Mouse (Mus musculus) forebrain, embryonic 16.5 days (tissue): ENCODE data around the gene Myog. TPM values are rescaled to one million over a fixed set of nuclear protein-coding genes. Genes with fewer than 3 reads are reported as not detected.

Source experiments
- ATAC-seq: fragments of 200-750 bp; cut with Nextera tagmentation; 2 replicates; pipeline ENCODE4 v1.8.0; 2017; ENCODE audit warnings: mild to moderate bottlenecking, moderate library complexity
- H3K27ac ChIP-seq: fragments of 300-500 bp; sonication (generic); 2 replicates; pipeline ENCODE4 v1.5.1; 2014; ENCODE audit warnings: low read length, control low read depth
- H3K27me3 ChIP-seq: fragments of 300-500 bp; sonication (generic); replicated peaks from 2 replicates; pipeline ENCODE4 v1.6.1; 2014; ENCODE audit warnings: low read length; ENCODE audit not compliant: control insufficient read depth, insufficient read depth
- H3K36me3 ChIP-seq: fragments of 300-500 bp; sonication (generic); 2 replicates; pipeline ENCODE4 v1.6.1; 2014; ENCODE audit not compliant: control insufficient read depth, insufficient read depth
- H3K4me1 ChIP-seq: fragments of 300-500 bp; sonication (generic); replicated peaks from 2 replicates; pipeline ENCODE4 v1.6.1; 2014; ENCODE audit warnings: low read length; ENCODE audit not compliant: control insufficient read depth, insufficient read depth
- H3K4me2 ChIP-seq: fragments of 300-500 bp; sonication (generic); 2 replicates; pipeline ENCODE4 v1.6.1; 2014; ENCODE audit warnings: mild to moderate bottlenecking, low read length, control low read depth
- H3K4me3 ChIP-seq: fragments of 300-500 bp; sonication (generic); replicated peaks from 2 replicates; pipeline ENCODE4 v1.5.1; 2014; ENCODE audit warnings: mild to moderate bottlenecking, low read length, control low read depth
- H3K9ac ChIP-seq: fragments of 300-500 bp; sonication (generic); replicated peaks from 2 replicates; pipeline ENCODE4 v1.6.1; 2014; ENCODE audit warnings: low read depth, low read length, control low read depth
- H3K9me3 ChIP-seq: fragments of 300-500 bp; sonication (generic); 2 replicates; pipeline ENCODE4 v1.6.1; 2016; ENCODE audit warnings: low read length; ENCODE audit not compliant: control insufficient read depth
- WGBS: fragments of 180-500 bp; shearing (Covaris S2); extraction: QIAGEN DNeasy Blood & Tissue Kit; methylation state at CpG from one replicate; pipeline ENCODE4 v1.1.7; 2014; 5-methylcytosine and 5-hydroxymethylcytosine counted together
- polyA plus RNA-seq: library from polyadenylated mRNA; unstranded; fragments of >200 nt; fragmentation: Nextera tagmentation; extraction: Ambion mirVana; gene quantifications from 2 replicates; pipeline ENCODE4 v1.2.1, GENCODE M21; 2015

Myog gene
- polyA plus RNA-seq, 1 experiment from 2014 or later, result not detected

GRCm38 (mm10) chr1:134292601-134293000 is 2.8 kb downstream of the Myog start:
- no peak for ATAC-seq
- no peaks in the 10 kb centered on the region for H3K9me3 ChIP-seq
- no peak overlapping the region for H3K9ac ChIP-seq
- no peak overlapping the region for H3K4me3 ChIP-seq
- no peaks in the 10 kb centered on the region for H3K36me3 ChIP-seq
- H3K27me3 ChIP-seq, result no peaks in the 10 kb centered on the region
- WGBS, result 41% methylated on average over 9 of the region's 9 CpGs
- no peak overlapping the region for H3K27ac ChIP-seq
- H3K4me2 ChIP-seq, result no peak overlapping the region
- peaks cover 2% of the 10 kb centered on the region; the same call in 1 of the 2 replicates for H3K4me1 ChIP-seq

- no peak overlapping the region for H3K4me3 ChIP-seq
- H3K4me2 ChIP-seq, result no peak overlapping the region
- no peak overlapping the region for H3K27ac ChIP-seq
- H3K4me1 ChIP-seq, result peaks cover 2% of the 10 kb centered on the region; the same call in 1 of the 2 replicates
- ATAC-seq, result no peak
- no peaks in the 10 kb centered on the region for H3K36me3 ChIP-seq
- H3K9ac ChIP-seq, result no peak overlapping the region
- H3K9me3 ChIP-seq, result no peaks in the 10 kb centered on the region
- WGBS, result 88% methylated on average over 7 of the region's 7 CpGs
- 0 out of 2 replicates have a peak, but pooled peaks cover 2% of the 10 kb centered on the region for H3K27me3 ChIP-seq
These were observed 3.5 kb downstream of the Myog start for GRCm38 (mm10) chr1:134293276-134293675.

- 67% methylated on average over 3 of the region's 3 CpGs for WGBS
- Histone ChIP-seq H3K4me2 (no peak overlapping the region), H3K27me3 (0 out of 2 replicates have a peak, but pooled peaks cover 2% of the 10 kb centered on the region), H3K9ac (no peak overlapping the region), H3K27ac (no peak overlapping the region), H3K36me3 (no peaks in the 10 kb centered on the region), H3K9me3 (no peaks in the 10 kb centered on the region), H3K4me3 (no peak overlapping the region), H3K4me1 (peaks cover 8% of the 10 kb centered on the region)
- ATAC-seq, result no peak
These were observed 4.2 kb downstream of the Myog start for GRCm38 (mm10) chr1:134293738-134294604.

- Histone ChIP-seq H3K27me3 (peaks cover 7% of the 10 kb centered on the region), H3K9ac (no peak overlapping the region), H3K4me3 (no peak overlapping the region), H3K4me1 (peaks cover 11% of the 10 kb centered on the region), H3K36me3 (no peaks in the 10 kb centered on the region), H3K27ac (no peak overlapping the region), H3K4me2 (no peak overlapping the region), H3K9me3 (no peaks in the 10 kb centered on the region)
- ATAC-seq, result no peak
- 67% methylated on average over 8 of the region's 8 CpGs for WGBS
These were observed 7.5 kb downstream of the Myog start for GRCm38 (mm10) chr1:134297265-134297664.

GRCm38 (mm10) chr1:134298636-134299411 is 9.0 kb downstream of the Myog start:
- H3K4me1 ChIP-seq, result peaks cover 21% of the 10 kb centered on the region
- H3K36me3 ChIP-seq, result no peaks in the 10 kb centered on the region
- peak overlapping the region; percentile 70 for H3K9ac ChIP-seq
- peaks cover 7% of the 10 kb centered on the region for H3K27me3 ChIP-seq
- peak; percentile 69 for ATAC-seq
- H3K27ac ChIP-seq, result no peak overlapping the region
- peak overlapping the region; percentile 93 for H3K4me2 ChIP-seq
- WGBS, result 5% methylated on average over 42 of the region's 59 CpGs
- H3K9me3 ChIP-seq, result no peaks in the 10 kb centered on the region
- peak overlapping the region; percentile 53 for H3K4me3 ChIP-seq

- 26% methylated on average over 8 of the region's 8 CpGs for WGBS
- no peak overlapping the region for H3K9ac ChIP-seq
- peaks cover 7% of the 10 kb centered on the region for H3K27me3 ChIP-seq
- peaks cover 23% of the 10 kb centered on the region for H3K4me1 ChIP-seq
- 0 out of 2 replicates have a peak overlapping the region, but pooled peaks have one; percentile 31 for H3K27ac ChIP-seq
- no peak overlapping the region for H3K4me2 ChIP-seq
- no peaks in the 10 kb centered on the region; the same call in 1 of the 2 replicates for H3K36me3 ChIP-seq
- H3K4me3 ChIP-seq, result no peak overlapping the region
- ATAC-seq, result no peak
- no peaks in the 10 kb centered on the region for H3K9me3 ChIP-seq
These were observed 12.9 kb downstream of the Myog start for GRCm38 (mm10) chr1:134302568-134303238.

- no peak overlapping the region for H3K27ac ChIP-seq
- no peaks in the 10 kb centered on the region; the same call in 1 of the 2 replicates for H3K36me3 ChIP-seq
- no peak for ATAC-seq
- H3K27me3 ChIP-seq, result peaks cover 5% of the 10 kb centered on the region
- no peaks in the 10 kb centered on the region for H3K9me3 ChIP-seq
- no peak overlapping the region for H3K9ac ChIP-seq
- peaks cover 12% of the 10 kb centered on the region; the same call in 1 of the 2 replicates for H3K4me1 ChIP-seq
- no peak overlapping the region for H3K4me2 ChIP-seq
- 97% methylated on average over 9 of the region's 9 CpGs for WGBS
- H3K4me3 ChIP-seq, result no peak overlapping the region
These were observed 15.2 kb downstream of the Myog start for GRCm38 (mm10) chr1:134304940-134305339.

- Histone ChIP-seq H3K27ac (no peak overlapping the region), H3K9me3 (no peaks in the 10 kb centered on the region), H3K27me3 (no peaks in the 10 kb centered on the region), H3K4me1 (peaks cover 10% of the 10 kb centered on the region; the same call in 1 of the 2 replicates), H3K9ac (no peak overlapping the region), H3K4me3 (no peak overlapping the region), H3K4me2 (no peak overlapping the region), H3K36me3 (no peaks in the 10 kb centered on the region; the same call in 1 of the 2 replicates)
- ATAC-seq, result no peak
- WGBS, result 44% methylated on average over 10 of the region's 10 CpGs
These were observed 17.6 kb downstream of the Myog start for GRCm38 (mm10) chr1:134307409-134307808.

- no peak for ATAC-seq
- Histone ChIP-seq H3K9ac (no peak overlapping the region), H3K4me3 (no peak overlapping the region), H3K27ac (no peak overlapping the region), H3K36me3 (no peaks in the 10 kb centered on the region), H3K4me1 (0 out of 2 replicates have a peak, but pooled peaks cover 2% of the 10 kb centered on the region), H3K27me3 (no peaks in the 10 kb centered on the region), H3K9me3 (no peaks in the 10 kb centered on the region), H3K4me2 (no peak overlapping the region)
- 82% methylated on average over 2 of the region's 2 CpGs for WGBS
These were observed 20.5 kb downstream of the Myog start for GRCm38 (mm10) chr1:134310291-134310690.
